Mouse (Mus musculus): ENCODE measurements at regions not wholly inside any gene's neighbourhood (a gene's known extent, or its start where the extent isn't known, plus 50 kb on each side); places are given as distances from the start of the nearest gene placed in this dataset.

- H3K36me3 ChIP-seq = no peaks in the 10 kb centered on the region
- no peak overlapping the region for H3K27ac ChIP-seq
- 49% methylated on average over 3 of the region's 3 CpGs for WGBS (ENCODE audit: insufficient replicate concordance)
Observed at GRCm38 (mm10) chr1:150240110-150240509, 79.1 kb upstream of the Pdc start.

GRCm38 (mm10) chr1:150241153-150241552 lies 78.1 kb upstream of the Pdc start:
- ATAC-seq (ENCODE audit: low read depth) (no peak), DNase-seq (no peak)
- Histone ChIP-seq H3K9me3 (replicated peaks) (no peaks in the 10 kb centered on the region), H3K36me3 (no peaks in the 10 kb centered on the region), H3K4me2 (no peak overlapping the region), H3K4me1 (replicated peaks) (no peaks in the 10 kb centered on the region), H3K4me3 (replicated peaks) (no peak overlapping the region), H3K9ac (no peak overlapping the region), H3K27me3 (no peaks in the 10 kb centered on the region), H3K27ac (no peak overlapping the region)
- 62% methylated on average over 4 of the region's 4 CpGs for WGBS (ENCODE audit: insufficient replicate concordance)

More at GRCm38 (mm10) chr1:150240110-150240509, 79.1 kb upstream of the Pdc start:
- Histone ChIP-seq H3K9ac (no peak overlapping the region), H3K9me3 (replicated peaks) (no peaks in the 10 kb centered on the region), H3K4me3 (replicated peaks) (no peak overlapping the region), H3K4me2 (no peak overlapping the region), H3K4me1 (replicated peaks) (no peaks in the 10 kb centered on the region), H3K27me3 (no peaks in the 10 kb centered on the region)
- no peak for ATAC-seq (ENCODE audit: low read depth)
- no peak for DNase-seq

- no peak for DNase-seq
- no peak overlapping the region for H3K4me2 ChIP-seq
- no peak overlapping the region for H3K27ac ChIP-seq
- H3K27me3 ChIP-seq = no peaks in the 10 kb centered on the region
- ATAC-seq (ENCODE audit: low read depth) = no peak
- no peaks in the 10 kb centered on the region for H3K36me3 ChIP-seq
- no peaks in the 10 kb centered on the region for H3K9me3 ChIP-seq (replicated peaks)
- no peak overlapping the region for H3K4me3 ChIP-seq (replicated peaks)
- no peaks in the 10 kb centered on the region for H3K4me1 ChIP-seq (replicated peaks)
- no peak overlapping the region for H3K9ac ChIP-seq
Observed at GRCm38 (mm10) chr1:150242108-150242507, 77.1 kb upstream of the Pdc start.

GRCm38 (mm10) chr1:150244916-150245315 lies 74.3 kb upstream of the Pdc start:
- Histone ChIP-seq H3K4me3 (replicated peaks) (no peak overlapping the region), H3K4me2 (no peak overlapping the region), H3K4me1 (replicated peaks) (no peaks in the 10 kb centered on the region), H3K36me3 (no peaks in the 10 kb centered on the region), H3K9ac (no peak overlapping the region), H3K27ac (no peak overlapping the region), H3K27me3 (no peaks in the 10 kb centered on the region), H3K9me3 (replicated peaks) (no peaks in the 10 kb centered on the region)
- no peak for ATAC-seq (ENCODE audit: low read depth)
- WGBS (ENCODE audit: insufficient replicate concordance) = 1% methylated on average over 3 of the region's 3 CpGs
- DNase-seq = no peak

- no peak overlapping the region for H3K9ac ChIP-seq
- no peak for ATAC-seq (ENCODE audit: low read depth)
- H3K9me3 ChIP-seq (replicated peaks) = no peaks in the 10 kb centered on the region
- H3K27ac ChIP-seq = no peak overlapping the region
- 59% methylated on average over 1 of the region's 1 CpGs for WGBS (ENCODE audit: insufficient replicate concordance)
- H3K36me3 ChIP-seq = no peaks in the 10 kb centered on the region
- H3K27me3 ChIP-seq = no peaks in the 10 kb centered on the region
- no peak overlapping the region for H3K4me3 ChIP-seq (replicated peaks)
- no peak for DNase-seq
- H3K4me2 ChIP-seq = no peak overlapping the region
- H3K4me1 ChIP-seq (replicated peaks) = no peaks in the 10 kb centered on the region
Observed at GRCm38 (mm10) chr1:150251422-150251821, 67.8 kb upstream of the Pdc start.

- DNase-seq = no peak
- WGBS (ENCODE audit: insufficient replicate concordance) = 55% methylated on average over 3 of the region's 3 CpGs
- Histone ChIP-seq H3K9me3 (replicated peaks) (no peaks in the 10 kb centered on the region), H3K9ac (no peak overlapping the region), H3K36me3 (no peaks in the 10 kb centered on the region), H3K4me3 (replicated peaks) (no peak overlapping the region), H3K27me3 (no peaks in the 10 kb centered on the region), H3K27ac (no peak overlapping the region), H3K4me1 (replicated peaks) (no peaks in the 10 kb centered on the region), H3K4me2 (no peak overlapping the region)
- no peak for ATAC-seq (ENCODE audit: low read depth)
Observed at GRCm38 (mm10) chr1:150251876-150252275, 67.3 kb upstream of the Pdc start.

- H3K4me2 ChIP-seq = no peak overlapping the region
- no peak overlapping the region for H3K9ac ChIP-seq
- no peaks in the 10 kb centered on the region for H3K9me3 ChIP-seq (replicated peaks)
- ATAC-seq (ENCODE audit: low read depth) = no peak
- no peaks in the 10 kb centered on the region for H3K4me1 ChIP-seq (replicated peaks)
- no peak overlapping the region for H3K27ac ChIP-seq
- DNase-seq = no peak
- 53% methylated on average over 4 of the region's 4 CpGs for WGBS (ENCODE audit: insufficient replicate concordance)
- no peaks in the 10 kb centered on the region for H3K36me3 ChIP-seq
- no peak overlapping the region for H3K4me3 ChIP-seq (replicated peaks)
- no peaks in the 10 kb centered on the region for H3K27me3 ChIP-seq
Observed at GRCm38 (mm10) chr1:150257596-150257995, 61.6 kb upstream of the Pdc start.

- H3K9ac ChIP-seq = no peak overlapping the region
- WGBS (ENCODE audit: insufficient replicate concordance) = 56% methylated on average over 1 of the region's 1 CpGs
- ATAC-seq (ENCODE audit: low read depth) = no peak
- no peak for DNase-seq
- no peak overlapping the region for H3K27ac ChIP-seq
- no peak overlapping the region for H3K4me3 ChIP-seq (replicated peaks)
- no peaks in the 10 kb centered on the region for H3K9me3 ChIP-seq (replicated peaks)
- H3K36me3 ChIP-seq = no peaks in the 10 kb centered on the region
- H3K4me1 ChIP-seq (replicated peaks) = no peaks in the 10 kb centered on the region
- no peaks in the 10 kb centered on the region for H3K27me3 ChIP-seq
- no peak overlapping the region for H3K4me2 ChIP-seq
Observed at GRCm38 (mm10) chr1:150260355-150260754, 58.9 kb upstream of the Pdc start.

- no peaks in the 10 kb centered on the region for H3K36me3 ChIP-seq
- H3K27me3 ChIP-seq = no peaks in the 10 kb centered on the region
- H3K4me1 ChIP-seq (replicated peaks) = no peaks in the 10 kb centered on the region
- no peak for ATAC-seq (ENCODE audit: low read depth)
- no peak overlapping the region for H3K9ac ChIP-seq
- no peaks in the 10 kb centered on the region for H3K9me3 ChIP-seq (replicated peaks)
- H3K27ac ChIP-seq = no peak overlapping the region
- no peak overlapping the region for H3K4me3 ChIP-seq (replicated peaks)
- no peak overlapping the region for H3K4me2 ChIP-seq
- no peak for DNase-seq
- WGBS (ENCODE audit: insufficient replicate concordance) = 41% methylated on average over 3 of the region's 3 CpGs
Observed at GRCm38 (mm10) chr1:150266502-150266901, 52.7 kb upstream of the Pdc start.

- 54% methylated on average over 3 of the region's 3 CpGs for WGBS (ENCODE audit: insufficient replicate concordance)
- Histone ChIP-seq H3K9me3 (replicated peaks) (no peaks in the 10 kb centered on the region), H3K4me1 (replicated peaks) (no peaks in the 10 kb centered on the region), H3K4me2 (no peak overlapping the region), H3K27me3 (no peaks in the 10 kb centered on the region), H3K27ac (no peak overlapping the region), H3K36me3 (no peaks in the 10 kb centered on the region), H3K9ac (no peak overlapping the region), H3K4me3 (replicated peaks) (no peak overlapping the region)
- no peak for DNase-seq
- ATAC-seq (ENCODE audit: low read depth) = no peak
Observed at GRCm38 (mm10) chr1:150267003-150267402, 52.2 kb upstream of the Pdc start.

All from liver, embryonic 13.5 days (tissue).